Mouse (Mus musculus) skeletal muscle tissue, adult 2 months (tissue): ENCODE measurements around the gene Zdhhc5.

Experiments used
- DNase-seq: peaks from one replicate; pipeline ENCODE4 v3.0.0-alpha.2; 2012; ENCODE audit warnings: low read depth, low spot score

Zdhhc5 gene

GRCm38 (mm10) chr2:84647051-84647568, 67.9 kb downstream of the Zdhhc5 start:
- no peak for DNase-seq

- DNase-seq = no peak
Measured at GRCm38 (mm10) chr2:84646138-84646537, 68.8 kb downstream of the Zdhhc5 start.

- DNase-seq = no peak
Measured at GRCm38 (mm10) chr2:84640833-84641232, 74.1 kb downstream of the Zdhhc5 start.

- DNase-seq = no peak
Measured at GRCm38 (mm10) chr2:84638428-84639220, 76.4 kb downstream of the Zdhhc5 start.
